Mouse (Mus musculus): ENCODE results near the gene Rfx8.
A peak's percentile ranks its signal among the peaks of the same experiment; 100 is the strongest.
"Not testable (repeated sequence)": the region's sequence is repeated elsewhere in the genome, so short reads cannot be mapped to it uniquely, and the experiment has no call there.

Rfx8 gene

GRCm38 (mm10) chr1:39695198-39695597, 25.6 kb downstream of the Rfx8 start:
- ATAC-seq (ENCODE audit: insufficient number of reproducible peaks, low FRiP score, low TSS enrichment): no peak

- no peak for ATAC-seq (ENCODE audit: insufficient number of reproducible peaks, low FRiP score, low TSS enrichment)
These were observed 26.0 kb downstream of the Rfx8 start for GRCm38 (mm10) chr1:39694756-39695155.

- no peak for ATAC-seq (ENCODE audit: insufficient number of reproducible peaks, low FRiP score, low TSS enrichment)
These were observed 28.8 kb downstream of the Rfx8 start for GRCm38 (mm10) chr1:39691974-39692373.

GRCm38 (mm10) chr1:39691061-39691460, 29.7 kb downstream of the Rfx8 start:
- ATAC-seq (ENCODE audit: insufficient number of reproducible peaks, low FRiP score, low TSS enrichment): no peak

- no peak for ATAC-seq (ENCODE audit: insufficient number of reproducible peaks, low FRiP score, low TSS enrichment)
These were observed 32.2 kb downstream of the Rfx8 start for GRCm38 (mm10) chr1:39688573-39688972.

- no peak for ATAC-seq (ENCODE audit: insufficient number of reproducible peaks, low FRiP score, low TSS enrichment)
These were observed 33.5 kb downstream of the Rfx8 start for GRCm38 (mm10) chr1:39687279-39687678.

- ATAC-seq (ENCODE audit: insufficient number of reproducible peaks, low FRiP score, low TSS enrichment): peak; percentile 65; the same call in 1 of the 2 replicates
These were observed 35.0 kb downstream of the Rfx8 start for GRCm38 (mm10) chr1:39685841-39686240.

GRCm38 (mm10) chr1:39681638-39682037, 39.2 kb downstream of the Rfx8 start:
- no peak for ATAC-seq (ENCODE audit: insufficient number of reproducible peaks, low FRiP score, low TSS enrichment)

GRCm38 (mm10) chr1:39680546-39680945, 40.3 kb downstream of the Rfx8 start:
- ATAC-seq (ENCODE audit: insufficient number of reproducible peaks, low FRiP score, low TSS enrichment): no peak

- no peak for ATAC-seq (ENCODE audit: insufficient number of reproducible peaks, low FRiP score, low TSS enrichment)
These were observed 41.9 kb downstream of the Rfx8 start for GRCm38 (mm10) chr1:39678883-39679282.

- no peak for ATAC-seq (ENCODE audit: insufficient number of reproducible peaks, low FRiP score, low TSS enrichment)
These were observed 44.4 kb downstream of the Rfx8 start for GRCm38 (mm10) chr1:39676221-39676876.

GRCm38 (mm10) chr1:39672362-39673105, 48.3 kb downstream of the Rfx8 start:
- no peak for ATAC-seq (ENCODE audit: insufficient number of reproducible peaks, low FRiP score, low TSS enrichment)

- ATAC-seq (ENCODE audit: insufficient number of reproducible peaks, low FRiP score, low TSS enrichment): no peak
These were observed 50.4 kb downstream of the Rfx8 start for GRCm38 (mm10) chr1:39670211-39670935.

GRCm38 (mm10) chr1:39666751-39667252, 54.0 kb downstream of the Rfx8 start:
- ATAC-seq (ENCODE audit: insufficient number of reproducible peaks, low FRiP score, low TSS enrichment): no peak

GRCm38 (mm10) chr1:39664039-39664625, 56.7 kb downstream of the Rfx8 start:
- ATAC-seq (ENCODE audit: insufficient number of reproducible peaks, low FRiP score, low TSS enrichment): no peak

GRCm38 (mm10) chr1:39663050-39663449, 57.7 kb downstream of the Rfx8 start:
- no peak for ATAC-seq (ENCODE audit: insufficient number of reproducible peaks, low FRiP score, low TSS enrichment)

GRCm38 (mm10) chr1:39656976-39657529, 63.7 kb downstream of the Rfx8 start:
- no peak for ATAC-seq (ENCODE audit: insufficient number of reproducible peaks, low FRiP score, low TSS enrichment)

- ATAC-seq (ENCODE audit: insufficient number of reproducible peaks, low FRiP score, low TSS enrichment): not testable (repeated sequence)
These were observed 65.9 kb downstream of the Rfx8 start for GRCm38 (mm10) chr1:39654901-39655300.

GRCm38 (mm10) chr1:39653028-39653427, 67.8 kb downstream of the Rfx8 start:
- ATAC-seq (ENCODE audit: insufficient number of reproducible peaks, low FRiP score, low TSS enrichment): no peak

GRCm38 (mm10) chr1:39651241-39651548, 69.6 kb downstream of the Rfx8 start, which contains the start of gene Creg2:
Creg2 (minus strand) TSS chr1:39651474.
- no peak for ATAC-seq (ENCODE audit: insufficient number of reproducible peaks, low FRiP score, low TSS enrichment)

All from cerebellum, adult (tissue).